Mouse (Mus musculus): Measurements from ENCODE around the gene Wnt5a. TPM values are rescaled to one million over a fixed set of nuclear protein-coding genes. Genes with fewer than 3 reads are reported as not detected.

The Wnt5a gene
- total RNA-seq, 2 experiments from 2014 or later, result 18.9 to 19.9 TPM

- no peak for DNase-seq (ENCODE audit: low spot score in 2 of 2)
Measured at GRCm38 (mm10) chr14:28508288-28509258, 4.0 kb downstream of the Wnt5a start.

- peak; percentile 46 to 64 for DNase-seq (ENCODE audit: low spot score in 2 of 2)
Measured at GRCm38 (mm10) chr14:28509441-28510340, 5.1 kb downstream of the Wnt5a start.

GRCm38 (mm10) chr14:28510341-28511028 lies 5.9 kb downstream of the Wnt5a start:
- peak; percentile 48 to 61 for DNase-seq (ENCODE audit: low spot score in 2 of 2)

- peak; percentile 31 to 47 for DNase-seq (ENCODE audit: low spot score in 2 of 2)
Measured at GRCm38 (mm10) chr14:28511029-28511651, 6.6 kb downstream of the Wnt5a start.

- DNase-seq (ENCODE audit: low spot score in 2 of 2), result no peak
Measured at GRCm38 (mm10) chr14:28512805-28513590, 8.4 kb downstream of the Wnt5a start.

GRCm38 (mm10) chr14:28514171-28514570 lies 9.6 kb downstream of the Wnt5a start:
- no peak for DNase-seq (ENCODE audit: low spot score in 2 of 2)

- DNase-seq (ENCODE audit: low spot score in 2 of 2), result no peak
Measured at GRCm38 (mm10) chr14:28515331-28515730, 10.8 kb downstream of the Wnt5a start.

- no peak for DNase-seq (ENCODE audit: low spot score in 2 of 2)
Measured at GRCm38 (mm10) chr14:28517631-28518560, 13.3 kb downstream of the Wnt5a start.

- no peak for DNase-seq (ENCODE audit: low spot score in 2 of 2)
Measured at GRCm38 (mm10) chr14:28521106-28521505, 16.6 kb downstream of the Wnt5a start.

GRCm38 (mm10) chr14:28522611-28523010 lies 18.1 kb downstream of the Wnt5a start:
- DNase-seq (ENCODE audit: low spot score in 2 of 2), result no peak

GRCm38 (mm10) chr14:28525566-28525965 lies 21.0 kb downstream of the Wnt5a start:
- peak in 1 of 2 experiments; percentile 7 for DNase-seq (ENCODE audit: low spot score in 2 of 2)

GRCm38 (mm10) chr14:28528151-28528685 lies 23.7 kb downstream of the Wnt5a start:
- DNase-seq (ENCODE audit: low spot score in 2 of 2), result no peak

GRCm38 (mm10) chr14:28531531-28531930 lies 27.0 kb downstream of the Wnt5a start:
- no peak for DNase-seq (ENCODE audit: low spot score in 2 of 2)

- no peak for DNase-seq (ENCODE audit: low spot score in 2 of 2)
Measured at GRCm38 (mm10) chr14:28532943-28533342, 28.4 kb downstream of the Wnt5a start.

- no peak for DNase-seq (ENCODE audit: low spot score in 2 of 2)
Measured at GRCm38 (mm10) chr14:28533876-28534275, 29.3 kb downstream of the Wnt5a start.

- DNase-seq (ENCODE audit: low spot score in 2 of 2), result peak; percentile 50 to 66
Measured at GRCm38 (mm10) chr14:28535814-28536213, 31.3 kb downstream of the Wnt5a start.

GRCm38 (mm10) chr14:28539577-28539976 lies 35.0 kb downstream of the Wnt5a start:
- no peak for DNase-seq (ENCODE audit: low spot score in 2 of 2)

- DNase-seq (ENCODE audit: low spot score in 2 of 2), result no peak
Measured at GRCm38 (mm10) chr14:28542117-28542741, 37.7 kb downstream of the Wnt5a start.
